Mouse (Mus musculus) kidney, embryonic 15.5 days (tissue): ENCODE data around the gene Capzb. TPM values are rescaled to one million over a fixed set of nuclear protein-coding genes. Genes with fewer than 3 reads are reported as not detected.
A peak's percentile ranks its signal among the peaks of the same experiment; 100 is the strongest.

Experiments used
- ATAC-seq: fragments of 200-750 bp; cut with Nextera tagmentation; replicated peaks from 2 replicates; pipeline ENCODE4 v1.8.0; 2017; ENCODE audit warnings: moderate TSS enrichment; ENCODE audit not compliant: low FRiP score
- H3K27ac ChIP-seq: fragments of 300-500 bp; sonication (generic); 2 replicates; pipeline ENCODE4 v1.5.1; 2015; ENCODE audit warnings: mild to moderate bottlenecking, inconsistent platforms
- H3K27me3 ChIP-seq: fragments of 300-500 bp; sonication (generic); 2 replicates; pipeline ENCODE4 v1.6.1; 2015; ENCODE audit warnings: inconsistent platforms
- H3K36me3 ChIP-seq: fragments of 300-500 bp; sonication (generic); 2 replicates; pipeline ENCODE4 v1.6.1; 2015; ENCODE audit warnings: inconsistent platforms
- H3K4me1 ChIP-seq: fragments of 300-500 bp; sonication (generic); 2 replicates; pipeline ENCODE4 v1.6.1; 2015; ENCODE audit warnings: inconsistent platforms
- H3K4me2 ChIP-seq: fragments of 300-500 bp; sonication (generic); 2 replicates; pipeline ENCODE4 v1.6.1; 2015; ENCODE audit warnings: moderate library complexity, mild to moderate bottlenecking, inconsistent platforms
- H3K4me3 ChIP-seq: fragments of 300-500 bp; sonication (generic); replicated peaks from 2 replicates; pipeline ENCODE4 v1.5.1; 2015; ENCODE audit warnings: mild to moderate bottlenecking, inconsistent platforms
- H3K9ac ChIP-seq: fragments of 300-500 bp; sonication (generic); 2 replicates; pipeline ENCODE4 v1.6.1; 2015; ENCODE audit warnings: mild to moderate bottlenecking, inconsistent platforms
- H3K9me3 ChIP-seq: fragments of 300-500 bp; sonication (generic); replicated peaks from 2 replicates; pipeline ENCODE4 v1.6.1; 2016; ENCODE audit warnings: inconsistent platforms
- WGBS: fragments of 180-500 bp; shearing (Covaris S2); methylation state at CpG from one replicate; pipeline ENCODE4 v1.1.7; 2015; ENCODE audit warnings: mixed read lengths; 5-methylcytosine and 5-hydroxymethylcytosine counted together
- polyA plus RNA-seq: library from polyadenylated mRNA; unstranded; fragments of >200 nt; fragmentation: Nextera tagmentation; extraction: Ambion mirVana; gene quantifications from 2 replicates; pipeline ENCODE4 v1.2.1, GENCODE M21; 2015

The Capzb gene
- polyA plus RNA-seq, 1 experiment from 2014 or later: 395 TPM

DNA sequence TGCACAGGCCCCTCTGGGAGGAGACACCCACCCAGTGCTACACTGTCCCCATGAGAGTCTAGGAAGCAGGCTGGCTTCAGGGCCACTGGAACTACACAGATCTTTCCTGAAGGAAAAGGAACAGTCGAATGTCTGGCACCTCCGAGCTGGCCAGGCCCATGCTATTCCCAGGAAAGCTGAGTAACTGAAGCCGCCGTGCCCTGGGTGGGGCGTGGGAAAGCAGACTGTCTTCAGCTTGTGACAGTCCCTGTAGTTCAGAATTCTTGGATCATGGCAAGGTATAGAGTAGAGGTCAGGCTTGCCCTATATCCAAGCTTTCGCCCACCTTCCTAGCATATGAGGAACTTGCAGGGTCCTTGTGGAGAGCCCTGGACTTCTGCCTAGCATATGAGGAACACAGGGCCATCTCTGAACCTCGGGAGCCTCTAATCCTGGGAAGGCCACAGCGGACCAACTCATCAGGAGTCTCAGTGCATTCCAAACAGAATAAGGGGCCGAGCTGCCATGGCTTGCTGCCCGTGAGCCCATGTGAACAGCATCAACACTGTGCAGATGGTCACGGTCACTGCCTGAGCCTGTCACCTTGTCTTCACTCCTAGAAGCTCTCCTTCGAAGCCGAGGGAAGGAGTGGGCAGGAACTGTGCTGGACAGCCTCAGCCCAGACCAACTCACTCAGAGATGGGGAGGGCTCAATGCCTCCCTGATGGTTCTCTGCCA lies 73.2 kb downstream of the Capzb start:
- Histone ChIP-seq H3K4me3 (no peak overlapping the region), H3K27me3 (no peaks in the 10 kb centered on the region), H3K4me2 (no peak overlapping the region), H3K27ac (0 out of 2 replicates have a peak overlapping the region, but pooled peaks have one; percentile 2), H3K4me1 (peaks cover 6% of the 10 kb centered on the region; the same call in 1 of the 2 replicates), H3K36me3 (peaks cover 87% of the 10 kb centered on the region), H3K9me3 (no peaks in the 10 kb centered on the region), H3K9ac (no peak overlapping the region)
- ATAC-seq: no peak; the same call in 1 of the 2 replicates
- 73% methylated on average over 13 of the region's 13 CpGs for WGBS

DNA sequence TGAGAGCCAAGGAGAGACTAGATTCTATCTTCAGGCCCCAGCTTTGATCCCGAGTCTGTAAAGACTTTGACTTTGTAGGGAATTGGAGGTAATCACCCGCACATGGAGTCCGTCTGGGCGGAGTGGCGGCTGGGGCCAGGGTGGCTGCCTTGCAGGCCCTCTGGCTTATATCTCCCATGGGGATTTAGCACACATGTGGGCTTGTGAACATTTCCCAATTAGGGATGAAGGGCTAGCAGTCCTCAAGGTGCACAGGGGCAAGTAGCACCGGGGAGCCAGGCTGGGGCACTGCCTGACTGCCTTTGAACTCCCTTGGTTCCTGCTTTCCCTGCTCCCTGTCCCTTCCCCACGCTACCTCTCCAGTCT lies 73.8 kb downstream of the Capzb start:
- WGBS: 74% methylated on average over 7 of the region's 7 CpGs
- H3K36me3 ChIP-seq: peaks cover 87% of the 10 kb centered on the region
- no peaks in the 10 kb centered on the region for H3K9me3 ChIP-seq
- no peak overlapping the region for H3K4me2 ChIP-seq
- H3K4me3 ChIP-seq: no peak overlapping the region
- H3K27ac ChIP-seq: 0 out of 2 replicates have a peak overlapping the region, but pooled peaks have one; percentile 2
- H3K9ac ChIP-seq: no peak overlapping the region
- no peak for ATAC-seq
- peaks cover 6% of the 10 kb centered on the region; the same call in 1 of the 2 replicates for H3K4me1 ChIP-seq
- no peaks in the 10 kb centered on the region for H3K27me3 ChIP-seq

DNA sequence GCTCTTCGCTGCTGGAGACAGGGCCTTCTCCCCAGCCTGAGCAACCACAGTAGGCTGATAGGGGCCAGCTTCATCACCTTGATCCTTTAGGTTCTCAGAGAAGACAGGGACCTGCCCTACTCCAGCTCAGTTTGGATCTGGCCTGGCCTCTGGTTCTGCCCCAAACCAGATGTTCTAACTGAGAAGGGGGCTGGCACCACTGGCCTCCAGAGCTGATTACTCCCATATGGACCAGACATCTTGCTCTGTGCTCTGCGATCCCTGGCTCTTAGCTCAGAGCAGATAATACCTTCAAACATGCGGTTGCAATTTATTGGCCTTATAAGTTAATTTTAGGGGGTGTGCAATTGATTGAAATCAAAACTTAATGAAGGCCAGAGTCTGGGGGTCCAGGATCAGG lies 74.6 kb downstream of the Capzb start:
- Histone ChIP-seq H3K27me3 (no peaks in the 10 kb centered on the region), H3K4me3 (no peak overlapping the region), H3K4me1 (peaks cover 6% of the 10 kb centered on the region; the same call in 1 of the 2 replicates), H3K27ac (no peak overlapping the region), H3K4me2 (no peak overlapping the region), H3K9ac (no peak overlapping the region), H3K9me3 (no peaks in the 10 kb centered on the region), H3K36me3 (peaks cover 84% of the 10 kb centered on the region)
- ATAC-seq: no peak
- 91% methylated on average over 3 of the region's 3 CpGs for WGBS

DNA sequence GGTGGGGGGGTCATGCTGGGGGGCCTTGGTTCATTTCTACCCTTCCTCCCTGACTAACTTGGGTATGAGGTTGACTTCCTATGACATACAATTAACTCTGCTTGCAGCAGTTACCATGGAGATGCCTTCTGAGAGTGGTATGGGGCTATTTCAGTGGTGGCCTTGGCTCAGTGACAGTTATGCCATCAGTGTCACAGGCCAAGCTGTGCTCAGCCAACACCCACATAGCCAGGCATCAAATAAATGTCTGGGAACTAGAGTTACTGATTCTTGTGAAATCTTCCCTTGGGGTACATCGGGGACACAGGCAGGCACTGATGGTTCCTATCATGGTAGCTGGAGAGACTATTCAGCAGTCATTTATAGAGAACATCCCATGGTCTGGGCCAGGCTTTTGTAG lies 75.5 kb downstream of the Capzb start:
- H3K27ac ChIP-seq: no peak overlapping the region
- no peaks in the 10 kb centered on the region for H3K27me3 ChIP-seq
- H3K4me2 ChIP-seq: no peak overlapping the region
- H3K9me3 ChIP-seq: no peaks in the 10 kb centered on the region
- peaks cover 6% of the 10 kb centered on the region; the same call in 1 of the 2 replicates for H3K4me1 ChIP-seq
- WGBS: 83% methylated on average over 1 of the region's 1 CpGs
- no peak overlapping the region for H3K9ac ChIP-seq
- ATAC-seq: no peak
- no peak overlapping the region for H3K4me3 ChIP-seq
- H3K36me3 ChIP-seq: peaks cover 76% of the 10 kb centered on the region

DNA sequence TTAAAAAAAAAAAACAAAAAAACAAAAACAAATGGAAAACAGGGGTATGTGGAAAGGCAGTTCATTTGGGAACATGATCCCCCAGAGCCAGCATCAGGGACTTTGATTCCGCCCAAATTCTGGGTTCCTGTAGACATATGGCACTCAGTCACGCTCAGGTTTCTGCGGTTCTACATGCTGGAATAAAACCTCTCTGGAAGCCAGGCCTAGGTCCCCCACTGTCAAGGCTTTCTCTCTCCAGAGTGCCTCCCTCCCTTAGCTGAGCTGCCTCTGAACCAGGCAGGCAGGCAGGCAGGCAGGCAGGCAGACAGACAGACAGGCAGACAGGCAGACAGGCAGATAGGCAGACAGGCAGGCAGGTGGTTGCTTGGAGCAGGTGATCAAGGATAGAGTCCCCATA lies 77.5 kb downstream of the Capzb start:
- no peaks in the 10 kb centered on the region for H3K9me3 ChIP-seq
- H3K27me3 ChIP-seq: no peaks in the 10 kb centered on the region
- 96% methylated on average over 3 of the region's 3 CpGs for WGBS
- H3K4me2 ChIP-seq: no peak overlapping the region
- peaks cover 68% of the 10 kb centered on the region for H3K36me3 ChIP-seq
- H3K4me1 ChIP-seq: peaks cover 6% of the 10 kb centered on the region; the same call in 1 of the 2 replicates
- H3K27ac ChIP-seq: no peak overlapping the region
- H3K9ac ChIP-seq: no peak overlapping the region
- no peak for ATAC-seq
- no peak overlapping the region for H3K4me3 ChIP-seq

DNA sequence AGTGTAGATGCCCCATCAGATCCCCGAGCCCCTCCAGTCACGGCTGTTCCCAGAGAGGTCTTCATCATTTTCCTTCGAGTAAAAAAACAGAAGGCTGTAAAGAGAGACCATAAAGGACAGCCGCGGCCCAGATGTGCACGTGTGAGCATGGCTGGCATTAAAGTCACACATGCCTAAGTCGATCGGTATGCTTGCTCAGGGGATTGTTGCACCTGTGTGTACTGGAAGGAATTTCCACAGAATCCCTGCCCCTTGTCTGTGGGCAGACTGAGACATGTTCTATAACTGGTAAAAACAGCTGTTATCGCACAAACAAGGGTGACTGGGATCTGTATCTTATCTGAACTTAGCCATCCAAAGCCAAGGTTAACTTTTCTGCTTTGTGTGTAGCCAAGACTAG lies 78.9 kb downstream of the Capzb start:
- Histone ChIP-seq H3K9ac (no peak overlapping the region), H3K4me1 (peaks cover 2% of the 10 kb centered on the region; the same call in 1 of the 2 replicates), H3K27me3 (no peaks in the 10 kb centered on the region), H3K27ac (no peak overlapping the region), H3K4me3 (no peak overlapping the region), H3K36me3 (peaks cover 66% of the 10 kb centered on the region), H3K9me3 (no peaks in the 10 kb centered on the region), H3K4me2 (no peak overlapping the region)
- 76% methylated on average over 9 of the region's 9 CpGs for WGBS
- no peak for ATAC-seq

DNA sequence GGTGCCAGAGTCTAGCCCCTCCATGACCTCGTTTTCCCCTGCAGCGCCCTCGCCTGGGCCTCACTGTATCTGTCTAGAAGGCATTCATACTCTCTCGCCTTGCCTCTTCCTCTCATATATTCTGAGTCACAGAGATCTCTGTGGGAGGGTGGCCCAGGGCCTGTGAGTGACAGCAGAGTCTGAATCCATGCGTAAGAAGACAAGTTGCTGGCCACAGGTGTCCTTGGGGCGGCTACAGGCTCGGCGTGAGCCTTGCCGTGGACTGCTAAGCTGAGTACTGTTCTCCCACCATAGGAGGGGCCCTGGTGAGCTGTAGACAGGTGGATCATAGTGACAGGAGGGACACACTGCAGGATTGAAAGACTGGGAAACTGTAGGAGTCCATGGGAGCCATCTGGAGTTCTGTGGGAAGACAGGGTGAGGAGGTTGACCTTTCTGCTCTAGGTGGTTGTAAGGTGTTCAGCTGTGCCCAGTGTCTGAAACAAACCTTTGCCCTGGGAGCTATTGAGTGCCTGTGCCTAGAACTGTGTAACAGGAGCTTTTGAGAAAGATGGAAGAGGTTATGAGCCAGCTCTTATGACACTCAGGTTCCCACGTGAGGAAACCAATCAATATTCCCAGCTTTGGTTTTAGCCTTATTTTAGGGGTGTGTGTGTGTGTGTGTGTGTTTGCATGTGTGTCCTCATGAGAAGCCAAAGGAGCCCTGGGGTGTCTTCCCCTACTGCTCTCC lies 80.4 kb downstream of the Capzb start:
- Histone ChIP-seq H3K9ac (no peak overlapping the region), H3K27me3 (no peaks in the 10 kb centered on the region), H3K4me2 (no peak overlapping the region), H3K9me3 (no peaks in the 10 kb centered on the region), H3K36me3 (peaks cover 56% of the 10 kb centered on the region), H3K4me1 (peaks cover 5% of the 10 kb centered on the region; the same call in 1 of the 2 replicates), H3K27ac (no peak overlapping the region), H3K4me3 (no peak overlapping the region)
- no peak for ATAC-seq
- 76% methylated on average over 10 of the region's 10 CpGs for WGBS

DNA sequence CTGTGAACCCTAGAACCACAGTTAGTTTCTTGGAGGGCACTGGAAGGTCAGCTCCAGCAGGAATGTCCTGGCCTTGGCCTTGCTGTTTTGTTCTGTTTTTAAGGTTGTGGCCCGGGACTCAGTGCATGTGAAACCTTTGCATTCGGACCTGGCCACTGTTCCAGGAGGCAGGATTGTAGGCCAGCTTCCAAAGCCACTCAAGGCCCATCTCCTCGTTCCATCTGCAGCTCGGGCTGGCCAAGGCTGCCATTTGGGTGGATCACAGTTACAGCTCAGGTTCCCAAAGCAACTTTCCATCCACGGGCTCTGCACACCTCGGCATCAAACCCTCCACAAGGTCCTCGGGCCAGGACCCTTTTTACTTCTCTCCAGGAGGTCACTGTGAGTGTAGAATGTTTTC lies 81.9 kb downstream of the Capzb start:
- Histone ChIP-seq H3K4me2 (no peak overlapping the region), H3K4me3 (no peak overlapping the region), H3K27ac (no peak overlapping the region), H3K4me1 (peaks cover 5% of the 10 kb centered on the region; the same call in 1 of the 2 replicates), H3K27me3 (no peaks in the 10 kb centered on the region), H3K9ac (no peak overlapping the region), H3K36me3 (peaks cover 48% of the 10 kb centered on the region), H3K9me3 (no peaks in the 10 kb centered on the region)
- ATAC-seq: no peak
- 83% methylated on average over 7 of the region's 7 CpGs for WGBS

DNA sequence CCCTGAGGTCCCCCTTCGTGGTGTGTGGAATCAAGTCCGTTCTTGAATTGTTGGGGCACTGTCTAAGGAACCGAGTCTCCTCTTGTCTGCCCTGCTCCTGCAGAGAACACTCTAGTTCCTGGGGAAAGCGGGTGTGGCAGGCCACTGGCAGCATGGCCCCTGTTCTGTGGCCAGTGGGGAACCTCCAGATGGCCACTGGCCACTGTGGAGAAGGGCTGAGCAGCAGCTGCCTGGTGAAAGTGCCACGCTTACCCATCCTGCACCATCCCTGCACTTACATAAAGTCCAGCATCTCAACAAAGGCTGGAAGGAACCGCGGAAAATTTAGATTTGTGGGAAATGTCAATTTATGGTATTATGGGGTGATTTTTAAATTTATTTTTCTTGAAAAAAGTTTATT lies 83.7 kb downstream of the Capzb start:
- Histone ChIP-seq H3K4me2 (no peak overlapping the region), H3K9ac (no peak overlapping the region), H3K27ac (no peak overlapping the region), H3K4me3 (no peak overlapping the region), H3K36me3 (peaks cover 53% of the 10 kb centered on the region), H3K27me3 (no peaks in the 10 kb centered on the region), H3K4me1 (peaks cover 13% of the 10 kb centered on the region), H3K9me3 (no peaks in the 10 kb centered on the region)
- no peak for ATAC-seq
- 92% methylated on average over 7 of the region's 7 CpGs for WGBS

DNA sequence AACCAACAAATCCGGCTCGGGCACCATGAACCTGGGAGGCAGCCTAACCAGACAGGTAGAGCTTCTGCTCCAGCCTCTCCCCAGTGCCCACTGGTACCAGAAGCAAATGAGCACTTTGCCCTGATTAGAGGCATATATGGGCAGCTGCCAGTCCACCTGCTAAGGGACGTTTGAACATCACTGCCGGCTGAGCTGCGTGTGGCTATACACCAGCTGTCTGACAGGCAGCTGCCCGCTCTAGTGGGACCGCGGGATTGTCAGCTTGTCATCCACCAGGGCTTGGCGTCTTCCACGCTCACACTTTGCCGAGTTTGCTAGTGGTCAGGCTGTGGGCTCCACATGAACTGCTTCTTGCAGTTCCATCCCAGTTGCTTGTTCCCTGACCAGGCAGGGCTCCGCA lies 87.8 kb downstream of the Capzb start:
- ATAC-seq: no peak
- no peaks in the 10 kb centered on the region for H3K9me3 ChIP-seq
- H3K4me3 ChIP-seq: no peak overlapping the region
- H3K27ac ChIP-seq: no peak overlapping the region
- H3K4me2 ChIP-seq: no peak overlapping the region
- no peak overlapping the region for H3K9ac ChIP-seq
- no peaks in the 10 kb centered on the region for H3K27me3 ChIP-seq
- H3K36me3 ChIP-seq: peaks cover 58% of the 10 kb centered on the region
- peaks cover 53% of the 10 kb centered on the region for H3K4me1 ChIP-seq
- WGBS: 89% methylated on average over 12 of the region's 12 CpGs

DNA sequence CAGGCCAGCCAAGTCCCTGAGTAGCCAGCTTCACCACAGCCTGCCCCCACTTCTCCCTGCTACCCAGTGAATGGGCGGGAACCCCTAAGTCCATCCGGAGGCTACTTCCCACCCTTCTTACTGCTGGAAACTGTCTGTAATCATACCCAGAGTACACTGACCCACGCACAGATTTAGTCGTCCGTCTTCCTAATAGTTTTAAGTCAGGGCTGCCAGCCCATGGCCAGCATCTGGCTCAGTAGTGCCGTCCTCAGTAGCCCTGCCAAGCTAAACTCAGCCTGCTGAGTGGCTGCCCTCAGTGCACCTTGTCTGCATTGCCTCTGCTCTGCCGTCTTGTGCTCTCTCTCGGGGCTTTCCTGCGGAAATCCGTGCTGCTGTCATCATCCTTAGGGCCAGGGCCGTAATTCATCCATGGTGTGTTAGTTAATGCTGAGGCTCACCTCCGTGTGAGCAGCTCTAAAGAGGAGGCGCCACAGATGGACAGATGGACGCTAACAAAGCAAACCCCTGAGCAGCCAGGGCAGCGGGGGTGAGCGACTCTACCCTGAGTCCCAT lies 89.2 kb downstream of the Capzb start:
- H3K27ac ChIP-seq: peak overlapping the region; percentile 90
- no peak for ATAC-seq
- H3K36me3 ChIP-seq: peaks cover 63% of the 10 kb centered on the region
- no peak overlapping the region for H3K4me3 ChIP-seq
- no peak overlapping the region for H3K9ac ChIP-seq
- no peaks in the 10 kb centered on the region for H3K9me3 ChIP-seq
- peaks cover 58% of the 10 kb centered on the region for H3K4me1 ChIP-seq
- WGBS: 31% methylated on average over 16 of the region's 16 CpGs
- no peak overlapping the region for H3K4me2 ChIP-seq
- H3K27me3 ChIP-seq: no peaks in the 10 kb centered on the region

DNA sequence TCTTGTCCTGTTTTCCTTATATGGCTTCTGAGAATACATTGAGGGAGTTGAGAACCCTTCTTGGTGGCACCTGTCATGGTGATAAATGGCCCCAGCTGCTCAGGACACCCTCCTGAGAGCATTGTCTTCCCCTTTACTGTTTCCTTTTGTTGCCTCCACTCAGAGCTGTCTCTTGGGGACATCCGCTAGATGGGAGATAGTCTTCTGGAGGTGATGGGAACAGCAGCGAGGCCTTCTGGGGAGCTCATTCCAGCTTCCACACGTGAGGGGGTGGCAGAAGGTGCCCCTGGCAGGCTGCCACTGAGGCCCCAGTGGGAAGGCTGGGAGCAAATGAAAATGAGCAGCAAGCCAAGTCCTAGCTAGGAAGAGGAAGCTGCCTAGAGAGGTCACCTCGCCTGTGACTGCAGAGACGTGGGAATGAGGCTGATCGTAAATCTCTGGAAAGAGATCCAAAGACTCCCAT lies 90.3 kb downstream of the Capzb start:
- Histone ChIP-seq H3K9ac (no peak overlapping the region), H3K4me3 (no peak overlapping the region), H3K27me3 (no peaks in the 10 kb centered on the region), H3K4me2 (no peak overlapping the region), H3K4me1 (peaks cover 57% of the 10 kb centered on the region), H3K9me3 (no peaks in the 10 kb centered on the region), H3K27ac (peak overlapping the region; percentile 90), H3K36me3 (peaks cover 74% of the 10 kb centered on the region)
- peak; percentile 72 for ATAC-seq
- WGBS: 13% methylated on average over 6 of the region's 6 CpGs
